Mouse (Mus musculus): ENCODE measurements at regions not wholly inside any gene's neighbourhood (a gene's known extent, or its start where the extent isn't known, plus 50 kb on each side); places are given as distances from the start of the nearest gene placed in this dataset.

GRCm38 (mm10) chr16:70244205-70244756 is 69.5 kb upstream of the Gbe1 start:
- H3K27ac ChIP-seq (ENCODE audit: low read depth, low read length): no peak overlapping the region
- WGBS: 88% methylated on average over 4 of the region's 4 CpGs
- H3K9ac ChIP-seq (ENCODE audit: low read depth, low read length): no peak overlapping the region
- no peak overlapping the region for H3K4me3 ChIP-seq (ENCODE audit: low read depth, low read length)
- no peak overlapping the region for H3K4me2 ChIP-seq (replicated peaks; ENCODE audit: low read depth)
- H3K9me3 ChIP-seq (ENCODE audit: control insufficient read depth): no peaks in the 10 kb centered on the region
- ATAC-seq: no peak
- H3K36me3 ChIP-seq (ENCODE audit: control insufficient read depth, insufficient read depth): no peaks in the 10 kb centered on the region
- no peak for TF ChIP-seq CTCF (IDR thresholded peaks at IDR 0.05; ENCODE audit: low read depth)
- no peaks in the 10 kb centered on the region for H3K4me1 ChIP-seq (replicated peaks; ENCODE audit: control insufficient read depth, insufficient read depth, low read length)
- no peaks in the 10 kb centered on the region for H3K27me3 ChIP-seq (replicated peaks; ENCODE audit: control insufficient read depth, insufficient read depth, low read length)

GRCm38 (mm10) chr16:70244963-70245362 is 68.8 kb upstream of the Gbe1 start:
- Histone ChIP-seq H3K27me3 (replicated peaks; ENCODE audit: control insufficient read depth, insufficient read depth, low read length) (no peaks in the 10 kb centered on the region), H3K9me3 (ENCODE audit: control insufficient read depth) (no peaks in the 10 kb centered on the region), H3K27ac (ENCODE audit: low read depth, low read length) (no peak overlapping the region), H3K4me1 (replicated peaks; ENCODE audit: control insufficient read depth, insufficient read depth, low read length) (no peaks in the 10 kb centered on the region), H3K9ac (ENCODE audit: low read depth, low read length) (no peak overlapping the region), H3K36me3 (ENCODE audit: control insufficient read depth, insufficient read depth) (no peaks in the 10 kb centered on the region), H3K4me2 (replicated peaks; ENCODE audit: low read depth) (no peak overlapping the region), H3K4me3 (ENCODE audit: low read depth, low read length) (no peak overlapping the region)
- WGBS: 81% methylated on average over 2 of the region's 2 CpGs
- ATAC-seq: no peak
- TF ChIP-seq CTCF (IDR thresholded peaks at IDR 0.05; ENCODE audit: low read depth): no peak

- Histone ChIP-seq H3K9me3 (ENCODE audit: control insufficient read depth) (no peaks in the 10 kb centered on the region), H3K36me3 (ENCODE audit: control insufficient read depth, insufficient read depth) (no peaks in the 10 kb centered on the region), H3K4me3 (ENCODE audit: low read depth, low read length) (no peak overlapping the region), H3K9ac (ENCODE audit: low read depth, low read length) (no peak overlapping the region), H3K4me1 (replicated peaks; ENCODE audit: control insufficient read depth, insufficient read depth, low read length) (no peaks in the 10 kb centered on the region), H3K4me2 (replicated peaks; ENCODE audit: low read depth) (no peak overlapping the region), H3K27ac (ENCODE audit: low read depth, low read length) (no peak overlapping the region), H3K27me3 (replicated peaks; ENCODE audit: control insufficient read depth, insufficient read depth, low read length) (no peaks in the 10 kb centered on the region)
- TF ChIP-seq CTCF (IDR thresholded peaks at IDR 0.05; ENCODE audit: low read depth): no peak
- no peak for ATAC-seq
- WGBS: 62% methylated on average over 1 of the region's 1 CpGs
These were observed 54.4 kb upstream of the Gbe1 start for GRCm38 (mm10) chr16:70259364-70259763.

GRCm38 (mm10) chr16:70260151-70260550 is 53.6 kb upstream of the Gbe1 start:
- ATAC-seq: no peak
- H3K27ac ChIP-seq (ENCODE audit: low read depth, low read length): no peak overlapping the region
- no peak overlapping the region for H3K4me2 ChIP-seq (replicated peaks; ENCODE audit: low read depth)
- no peaks in the 10 kb centered on the region for H3K27me3 ChIP-seq (replicated peaks; ENCODE audit: control insufficient read depth, insufficient read depth, low read length)
- H3K36me3 ChIP-seq (ENCODE audit: control insufficient read depth, insufficient read depth): no peaks in the 10 kb centered on the region
- TF ChIP-seq CTCF (IDR thresholded peaks at IDR 0.05; ENCODE audit: low read depth): no peak
- no peak overlapping the region for H3K9ac ChIP-seq (ENCODE audit: low read depth, low read length)
- WGBS: 36% methylated on average over 1 of the region's 1 CpGs
- no peak overlapping the region for H3K4me3 ChIP-seq (ENCODE audit: low read depth, low read length)
- no peaks in the 10 kb centered on the region for H3K9me3 ChIP-seq (ENCODE audit: control insufficient read depth)
- H3K4me1 ChIP-seq (replicated peaks; ENCODE audit: control insufficient read depth, insufficient read depth, low read length): no peaks in the 10 kb centered on the region
